Mouse (Mus musculus): ENCODE results near the gene Gm20388.

DNA sequence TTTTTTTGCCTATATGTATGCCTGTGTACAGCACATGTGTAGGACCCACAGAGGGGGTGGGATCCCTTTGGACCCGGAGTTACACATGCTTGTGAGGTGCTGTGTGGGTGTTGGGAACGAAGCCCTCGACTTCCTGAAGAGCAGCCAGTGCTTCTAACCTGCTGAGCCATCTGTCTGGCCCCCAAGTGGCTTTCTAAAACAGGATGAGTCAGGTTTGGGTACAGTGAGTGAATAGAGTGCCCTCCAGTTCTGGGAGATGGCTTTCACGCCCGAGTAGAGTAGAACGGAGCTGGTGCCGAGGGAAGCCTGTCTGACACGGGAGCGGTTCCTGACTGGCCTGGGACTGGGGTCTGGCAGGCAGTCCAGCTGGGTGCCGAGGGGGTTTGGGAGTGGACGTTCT, 3588.9 kb downstream of the Gm20388 start:
- TF ChIP-seq CTCF (IDR thresholded peaks at IDR 0.05; ENCODE audit: low read depth, low read length) (no peak), EP300 (IDR thresholded peaks at IDR 0.05; ENCODE audit: insufficient read depth, low read depth, low read length) (no peak)

All from ES-Bruce4 (cell line).